Mouse (Mus musculus): ENCODE measurements around the gene Lhx3. TPM values are rescaled to one million over a fixed set of nuclear protein-coding genes. Genes with fewer than 3 reads are reported as not detected.
A peak's percentile ranks its signal among the peaks of the same experiment; 100 is the strongest.

Gene Lhx3
- total RNA-seq (2018; cell fraction: chromatin; rRNA removed) = not detected
- not detected for total RNA-seq (2018; cell fraction: cytosol; rRNA removed)
- not detected for total RNA-seq (2018; cell fraction: nucleus; rRNA removed)
- not detected in 3 replicates for polyA plus RNA-seq (2018)

GRCm38 (mm10) chr2:26208126-26208789, at the start of gene Lhx3:
Gene Lhx3 (minus strand): TSS chr2:26208289.
- Histone ChIP-seq H3K36me3 (ENCODE audit: inconsistent target) (peaks cover 9% of the 10 kb centered on the region), H3K4me3 (ENCODE audit: inconsistent target) (no peak within 1 kb of the TSS), H3K27ac (no peak within 1 kb of the TSS), H3K79me2 (ENCODE audit: inconsistent target) (no peaks in the 10 kb centered on the region)
- 22% methylated on average over 18 of the region's 19 CpGs for whole genome bisulfite sequencing (ENCODE audit: missing documents)

GRCm38 (mm10) chr2:26257315-26258096, 49.4 kb upstream of the Lhx3 start:
- Histone ChIP-seq H3K36me3 (ENCODE audit: inconsistent target) (no peaks in the 10 kb centered on the region), H3K79me2 (ENCODE audit: inconsistent target) (no peaks in the 10 kb centered on the region), H3K27ac (no peak overlapping the region), H3K4me3 (ENCODE audit: inconsistent target) (no peak overlapping the region)
- 90% methylated on average over 16 of the region's 16 CpGs for WGBS (ENCODE audit: missing documents)

GRCm38 (mm10) chr2:26254816-26255215, 46.7 kb upstream of the Lhx3 start:
- Histone ChIP-seq H3K36me3 (ENCODE audit: inconsistent target) (no peaks in the 10 kb centered on the region), H3K4me3 (ENCODE audit: inconsistent target) (no peak overlapping the region), H3K27ac (no peak overlapping the region), H3K79me2 (ENCODE audit: inconsistent target) (no peaks in the 10 kb centered on the region)
- WGBS (ENCODE audit: missing documents) = 95% methylated on average over 4 of the region's 4 CpGs

GRCm38 (mm10) chr2:26252514-26253206, 44.6 kb upstream of the Lhx3 start:
- no peaks in the 10 kb centered on the region for H3K79me2 ChIP-seq (ENCODE audit: inconsistent target)
- no peak overlapping the region for H3K27ac ChIP-seq
- H3K4me3 ChIP-seq (ENCODE audit: inconsistent target) = no peak overlapping the region
- no peaks in the 10 kb centered on the region for H3K36me3 ChIP-seq (ENCODE audit: inconsistent target)
- 42% methylated on average over 8 of the region's 8 CpGs for WGBS (ENCODE audit: missing documents)

GRCm38 (mm10) chr2:26247531-26247930, 39.4 kb upstream of the Lhx3 start:
- H3K27ac ChIP-seq = no peak overlapping the region
- no peaks in the 10 kb centered on the region for H3K36me3 ChIP-seq (ENCODE audit: inconsistent target)
- WGBS (ENCODE audit: missing documents) = 50% methylated on average over 3 of the region's 3 CpGs
- H3K4me3 ChIP-seq (ENCODE audit: inconsistent target) = no peak overlapping the region
- H3K79me2 ChIP-seq (ENCODE audit: inconsistent target) = no peaks in the 10 kb centered on the region

- Histone ChIP-seq H3K27ac (no peak overlapping the region), H3K4me3 (ENCODE audit: inconsistent target) (no peak overlapping the region), H3K36me3 (ENCODE audit: inconsistent target) (no peaks in the 10 kb centered on the region), H3K79me2 (ENCODE audit: inconsistent target) (no peaks in the 10 kb centered on the region)
- 83% methylated on average over 3 of the region's 3 CpGs for WGBS (ENCODE audit: missing documents)
These were observed 32.8 kb upstream of the Lhx3 start for GRCm38 (mm10) chr2:26240841-26241240.

- Histone ChIP-seq H3K79me2 (ENCODE audit: inconsistent target) (no peaks in the 10 kb centered on the region), H3K4me3 (ENCODE audit: inconsistent target) (no peak overlapping the region), H3K27ac (no peak overlapping the region), H3K36me3 (ENCODE audit: inconsistent target) (no peaks in the 10 kb centered on the region)
- WGBS (ENCODE audit: missing documents) = 81% methylated on average over 9 of the region's 9 CpGs
These were observed 32.2 kb upstream of the Lhx3 start for GRCm38 (mm10) chr2:26240330-26240729.

- Histone ChIP-seq H3K27ac (no peak within 1 kb of the TSS), H3K4me3 (ENCODE audit: inconsistent target) (peak within 1 kb of the TSS; percentile 32), H3K79me2 (ENCODE audit: inconsistent target) (no peaks in the 10 kb centered on the region), H3K36me3 (ENCODE audit: inconsistent target) (no peaks in the 10 kb centered on the region)
- WGBS (ENCODE audit: missing documents) = 1% methylated on average over 36 of the region's 36 CpGs
These were observed 29.2 kb upstream of the Lhx3 start, which contains the start of gene Qsox2 for GRCm38 (mm10) chr2:26237290-26237782. Gene Qsox2 (minus strand): TSS chr2:26237525.

- WGBS (ENCODE audit: missing documents) = 5% methylated on average over 50 of the region's 51 CpGs
- H3K36me3 ChIP-seq (ENCODE audit: inconsistent target) = no peaks in the 10 kb centered on the region
- no peaks in the 10 kb centered on the region for H3K79me2 ChIP-seq (ENCODE audit: inconsistent target)
- no peak overlapping the region for H3K27ac ChIP-seq
- peak overlapping the region; percentile 32 for H3K4me3 ChIP-seq (ENCODE audit: inconsistent target)
These were observed 28.7 kb upstream of the Lhx3 start for GRCm38 (mm10) chr2:26236681-26237289.

GRCm38 (mm10) chr2:26234771-26235170, 26.7 kb upstream of the Lhx3 start:
- Histone ChIP-seq H3K4me3 (ENCODE audit: inconsistent target) (no peak overlapping the region), H3K36me3 (ENCODE audit: inconsistent target) (no peaks in the 10 kb centered on the region), H3K27ac (no peak overlapping the region), H3K79me2 (ENCODE audit: inconsistent target) (no peaks in the 10 kb centered on the region)
- 75% methylated on average over 2 of the region's 2 CpGs for WGBS (ENCODE audit: missing documents)

GRCm38 (mm10) chr2:26234253-26234652, 26.2 kb upstream of the Lhx3 start:
- no peak overlapping the region for H3K27ac ChIP-seq
- WGBS (ENCODE audit: missing documents) = 88% methylated on average over 5 of the region's 5 CpGs

GRCm38 (mm10) chr2:26231366-26231765, 23.3 kb upstream of the Lhx3 start:
- no peak overlapping the region for H3K27ac ChIP-seq
- no peak overlapping the region for H3K4me3 ChIP-seq (ENCODE audit: inconsistent target)
- 92% methylated on average over 3 of the region's 3 CpGs for WGBS (ENCODE audit: missing documents)
- no peaks in the 10 kb centered on the region for H3K36me3 ChIP-seq (ENCODE audit: inconsistent target)
- H3K79me2 ChIP-seq (ENCODE audit: inconsistent target) = no peaks in the 10 kb centered on the region

More at GRCm38 (mm10) chr2:26234253-26234652, 26.2 kb upstream of the Lhx3 start:
- Histone ChIP-seq H3K36me3 (ENCODE audit: inconsistent target) (no peaks in the 10 kb centered on the region), H3K4me3 (ENCODE audit: inconsistent target) (no peak overlapping the region), H3K79me2 (ENCODE audit: inconsistent target) (no peaks in the 10 kb centered on the region)

GRCm38 (mm10) chr2:26230253-26230652, 22.2 kb upstream of the Lhx3 start:
- 59% methylated on average over 4 of the region's 4 CpGs for WGBS (ENCODE audit: missing documents)

GRCm38 (mm10) chr2:26227788-26228187, 19.7 kb upstream of the Lhx3 start:
- Histone ChIP-seq H3K79me2 (ENCODE audit: inconsistent target) (no peaks in the 10 kb centered on the region), H3K4me3 (ENCODE audit: inconsistent target) (no peak overlapping the region), H3K36me3 (ENCODE audit: inconsistent target) (no peaks in the 10 kb centered on the region), H3K27ac (no peak overlapping the region)
- 100% methylated on average over 1 of the region's 1 CpGs for WGBS (ENCODE audit: missing documents)

More at GRCm38 (mm10) chr2:26230253-26230652, 22.2 kb upstream of the Lhx3 start:
- no peaks in the 10 kb centered on the region for H3K36me3 ChIP-seq (ENCODE audit: inconsistent target)
- H3K79me2 ChIP-seq (ENCODE audit: inconsistent target) = no peaks in the 10 kb centered on the region
- H3K4me3 ChIP-seq (ENCODE audit: inconsistent target) = no peak overlapping the region
- H3K27ac ChIP-seq = no peak overlapping the region
